Mouse (Mus musculus) forebrain, embryonic 13.5 days (tissue): ENCODE data around the gene Gmppb. TPM values are rescaled to one million over a fixed set of nuclear protein-coding genes. Genes with fewer than 3 reads are reported as not detected.
A peak's percentile ranks its signal among the peaks of the same experiment; 100 is the strongest.

Experiments
- ATAC-seq: fragments of 200-750 bp; cut with Nextera tagmentation; 2 replicates; pipeline ENCODE4 v1.8.0; 2017
- H3K27ac ChIP-seq: fragments of 300-500 bp; sonication (generic); 2 replicates; pipeline ENCODE4 v1.5.1; 2015; ENCODE audit warnings: inconsistent platforms, mild to moderate bottlenecking, moderate library complexity
- H3K27me3 ChIP-seq: fragments of 300-500 bp; sonication (generic); 2 replicates; pipeline ENCODE4 v1.6.1; 2015; ENCODE audit warnings: mild to moderate bottlenecking, inconsistent platforms
- H3K36me3 ChIP-seq: fragments of 300-500 bp; sonication (generic); 2 replicates; pipeline ENCODE4 v1.6.1; 2015; ENCODE audit warnings: mild to moderate bottlenecking, inconsistent platforms; ENCODE audit not compliant: poor library complexity, severe bottlenecking
- H3K4me1 ChIP-seq: fragments of 300-500 bp; sonication (generic); 2 replicates; pipeline ENCODE4 v1.6.1; 2015; ENCODE audit warnings: inconsistent platforms
- H3K4me2 ChIP-seq: fragments of 300-500 bp; sonication (generic); 2 replicates; pipeline ENCODE4 v1.6.1; 2015; ENCODE audit warnings: inconsistent platforms, mild to moderate bottlenecking, moderate library complexity
- H3K4me3 ChIP-seq: fragments of 300-500 bp; sonication (generic); 2 replicates; pipeline ENCODE4 v1.5.1; 2015; ENCODE audit warnings: mild to moderate bottlenecking, inconsistent platforms
- H3K9ac ChIP-seq: fragments of 300-500 bp; sonication (generic); 2 replicates; pipeline ENCODE4 v1.6.1; 2015; ENCODE audit warnings: mild to moderate bottlenecking, inconsistent platforms
- H3K9me3 ChIP-seq: fragments of 300-500 bp; sonication (generic); replicated peaks from 2 replicates; pipeline ENCODE4 v1.6.1; 2016; ENCODE audit warnings: inconsistent platforms
- WGBS: fragments of 180-500 bp; shearing (Covaris S2); methylation state at CpG from one replicate; pipeline ENCODE4 v1.1.7; 2015; 5-methylcytosine and 5-hydroxymethylcytosine counted together
- polyA plus RNA-seq: library from polyadenylated mRNA; unstranded; fragments of >200 nt; fragmentation: Nextera tagmentation; extraction: Ambion mirVana; gene quantifications from 2 replicates; pipeline ENCODE4 v1.2.1, GENCODE M21; 2015

Gene Gmppb
- polyA plus RNA-seq, 1 experiment from 2014 or later = 20.8 TPM

DNA sequence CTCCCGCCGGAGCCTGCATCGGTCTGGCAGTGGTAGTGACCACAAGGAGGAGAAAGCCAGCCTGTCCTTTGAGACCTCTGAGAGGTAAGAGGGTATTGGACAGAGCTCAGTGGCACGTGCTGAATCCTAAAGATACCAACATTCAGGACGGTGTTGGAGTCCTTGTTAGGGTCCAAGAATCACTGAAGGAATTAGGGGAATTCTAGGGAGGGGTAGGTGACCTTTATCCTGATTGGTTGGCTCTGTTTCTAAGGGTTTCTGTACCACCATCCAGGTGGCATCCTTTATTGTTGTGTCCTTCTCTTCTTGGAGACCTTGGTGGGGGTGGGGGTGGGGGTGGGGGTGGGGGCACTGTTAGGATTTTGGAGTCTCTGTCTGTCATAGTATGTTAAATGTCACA, 16.9 kb upstream of the Gmppb start:
- Histone ChIP-seq H3K27ac (no peak overlapping the region), H3K36me3 (peaks cover 57% of the 10 kb centered on the region)
- no peak for ATAC-seq

DNA sequence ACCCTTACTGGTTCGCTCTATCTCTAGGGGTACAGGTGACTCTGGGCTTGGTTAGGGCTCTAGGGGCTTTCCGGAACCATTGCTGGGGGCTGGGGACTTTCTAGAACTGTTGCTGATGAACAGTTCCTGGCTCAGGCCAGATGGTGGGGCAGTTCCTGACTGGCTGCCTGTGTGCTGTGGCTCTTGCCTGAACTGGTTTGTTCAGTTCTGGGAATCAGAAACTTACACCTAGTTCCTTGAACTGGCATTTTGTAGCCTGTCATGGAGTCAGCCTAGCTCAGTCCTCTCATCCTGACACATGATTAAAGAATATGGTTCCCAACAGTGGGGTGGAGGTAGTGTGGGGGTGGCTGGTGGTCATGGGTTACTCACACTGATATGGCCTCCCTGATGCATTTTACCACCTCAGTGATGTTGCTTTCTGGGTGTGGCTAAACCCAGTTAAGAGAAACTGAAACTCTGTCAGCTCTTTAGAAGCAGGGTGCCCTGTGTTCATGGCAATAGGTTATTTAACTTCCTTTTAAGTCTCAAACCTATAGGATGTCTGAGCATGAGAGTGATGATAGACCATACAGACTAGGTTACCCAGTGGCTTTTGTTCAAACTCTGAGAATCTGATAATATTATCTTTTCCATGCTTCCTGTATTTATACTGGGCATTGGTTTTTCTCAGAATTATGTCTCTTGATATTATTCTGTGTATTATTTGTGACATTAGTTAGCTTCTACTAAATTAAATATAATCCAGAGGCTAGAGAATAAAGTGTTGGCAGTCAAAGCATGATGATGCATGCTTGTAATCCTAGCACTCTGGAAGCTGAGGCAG, 13.5 kb upstream of the Gmppb start:
- H3K36me3 ChIP-seq = peaks cover 62% of the 10 kb centered on the region
- no peaks in the 10 kb centered on the region for H3K9me3 ChIP-seq
- ATAC-seq = no peak
- no peak overlapping the region for H3K9ac ChIP-seq
- no peak overlapping the region for H3K4me2 ChIP-seq
- H3K27ac ChIP-seq = no peak overlapping the region
- H3K27me3 ChIP-seq = no peaks in the 10 kb centered on the region
- no peaks in the 10 kb centered on the region for H3K4me1 ChIP-seq
- H3K4me3 ChIP-seq = no peak overlapping the region
- WGBS = 91% methylated on average over 2 of the region's 2 CpGs

More for the DNA sequence above, 16.9 kb upstream of the Gmppb start:
- H3K9me3 ChIP-seq = no peaks in the 10 kb centered on the region
- H3K4me2 ChIP-seq = no peak overlapping the region
- no peaks in the 10 kb centered on the region for H3K4me1 ChIP-seq
- 94% methylated on average over 5 of the region's 5 CpGs for whole genome bisulfite sequencing
- no peak overlapping the region for H3K9ac ChIP-seq
- H3K27me3 ChIP-seq = no peaks in the 10 kb centered on the region
- no peak overlapping the region for H3K4me3 ChIP-seq

DNA sequence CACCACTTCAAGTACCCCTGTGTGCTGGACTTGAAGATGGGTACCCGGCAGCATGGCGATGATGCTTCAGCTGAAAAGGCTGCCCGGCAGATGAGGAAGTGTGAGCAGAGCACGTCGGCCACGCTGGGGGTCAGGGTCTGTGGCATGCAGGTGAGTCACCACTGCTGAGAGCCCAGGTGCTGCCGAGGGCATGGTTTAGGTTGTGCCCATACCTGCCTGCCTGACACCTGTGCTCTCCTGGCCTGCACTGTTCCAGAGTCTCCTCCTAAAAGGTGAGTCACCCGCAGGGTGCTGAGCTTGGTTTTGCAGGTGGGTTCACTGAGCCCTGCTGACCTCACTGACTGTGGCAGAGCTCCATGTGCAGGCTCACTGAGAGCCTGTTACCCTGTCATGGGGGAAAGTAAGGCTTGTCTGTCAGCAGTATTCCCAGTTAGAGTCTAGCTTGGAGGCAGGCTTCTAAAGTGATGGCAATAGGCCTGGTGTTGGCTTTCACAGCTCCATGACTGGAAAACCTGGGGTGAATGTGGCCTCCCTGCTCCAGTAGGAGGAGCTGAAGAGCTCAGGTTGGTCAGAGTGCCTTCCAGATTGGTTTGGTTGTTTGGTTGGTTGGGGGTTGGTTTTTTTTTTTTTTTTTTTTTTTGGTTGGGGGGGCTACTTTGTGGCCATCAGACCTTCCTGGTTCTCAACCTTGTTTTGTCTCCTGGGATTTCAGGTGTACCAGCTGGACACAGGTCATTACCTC, 4.1 kb upstream of the Gmppb start:
- no peak overlapping the region for H3K27ac ChIP-seq
- H3K27me3 ChIP-seq = no peaks in the 10 kb centered on the region
- no peak overlapping the region for H3K4me2 ChIP-seq
- 97% methylated on average over 8 of the region's 8 CpGs for WGBS
- no peak for ATAC-seq
- no peak overlapping the region for H3K9ac ChIP-seq
- no peak overlapping the region for H3K4me3 ChIP-seq
- H3K4me1 ChIP-seq = peaks cover 18% of the 10 kb centered on the region
- H3K36me3 ChIP-seq = peaks cover 67% of the 10 kb centered on the region
- H3K9me3 ChIP-seq = no peaks in the 10 kb centered on the region

- peaks cover 67% of the 10 kb centered on the region for H3K36me3 ChIP-seq
- H3K4me3 ChIP-seq = no peak overlapping the region
- no peak overlapping the region for H3K4me2 ChIP-seq
- H3K9me3 ChIP-seq = no peaks in the 10 kb centered on the region
- no peak overlapping the region for H3K9ac ChIP-seq
- no peaks in the 10 kb centered on the region for H3K27me3 ChIP-seq
- 94% methylated on average over 4 of the region's 4 CpGs for WGBS
- peaks cover 21% of the 10 kb centered on the region for H3K4me1 ChIP-seq
- ATAC-seq = no peak
- H3K27ac ChIP-seq = no peak overlapping the region
Measured at GRCm38 (mm10) chr9:108046582-108046981, 2.5 kb upstream of the Gmppb start.

DNA sequence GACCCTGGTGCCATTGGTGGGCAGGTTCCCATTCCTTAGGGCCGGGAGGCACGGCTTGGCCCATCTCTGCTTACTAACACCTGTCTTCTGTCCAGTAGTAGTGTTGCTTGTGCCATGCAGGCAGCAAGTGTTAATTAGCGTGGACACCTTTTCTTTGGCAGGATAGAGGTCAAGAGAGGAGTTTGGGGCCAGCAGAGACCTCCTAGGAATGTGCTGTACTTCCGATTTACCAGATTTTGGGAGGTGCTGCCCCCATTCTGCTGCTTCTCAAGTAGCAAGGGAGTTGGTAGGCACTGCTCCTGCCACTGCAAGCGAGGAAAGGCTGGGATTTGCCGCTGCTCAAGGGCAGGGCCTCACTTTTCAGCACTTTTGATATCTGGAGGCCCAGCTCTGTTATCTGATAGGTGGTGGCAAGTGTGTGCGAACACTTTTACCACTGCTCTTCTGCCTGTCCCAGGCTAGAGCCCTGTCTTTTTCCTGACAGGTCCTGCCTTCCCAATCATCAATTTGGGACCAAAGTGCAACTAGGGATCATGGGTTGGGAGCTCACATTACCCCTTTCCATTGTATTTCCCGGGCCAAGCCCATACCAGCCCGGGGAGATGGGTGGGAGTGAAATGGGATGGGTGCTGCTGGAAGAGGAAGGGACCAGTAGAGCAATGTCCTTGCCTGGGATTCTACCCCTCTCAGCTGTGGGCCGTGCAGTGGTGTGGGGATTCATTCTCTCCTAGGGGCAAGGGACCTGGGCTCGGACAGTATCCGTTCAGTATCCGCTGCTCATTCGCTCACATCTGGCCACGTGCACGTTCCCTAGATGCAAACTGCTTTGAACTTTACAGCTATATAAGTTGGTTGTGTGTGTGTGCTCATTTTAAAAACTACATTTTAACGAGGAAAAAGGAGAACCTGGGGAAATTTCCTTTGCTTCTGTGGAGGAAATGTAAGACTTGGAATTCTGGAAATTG, 1.2 kb upstream of the Gmppb start:
- Histone ChIP-seq H3K27me3 (no peaks in the 10 kb centered on the region), H3K4me3 (peak overlapping the region; percentile 74), H3K9me3 (no peaks in the 10 kb centered on the region), H3K4me2 (peak overlapping the region; percentile 93), H3K36me3 (peaks cover 60% of the 10 kb centered on the region), H3K9ac (peak overlapping the region; percentile 79), H3K4me1 (peaks cover 24% of the 10 kb centered on the region), H3K27ac (peak overlapping the region; percentile 61)
- no peak for ATAC-seq
- WGBS = 48% methylated on average over 17 of the region's 17 CpGs

- no peaks in the 10 kb centered on the region for H3K9me3 ChIP-seq
- H3K27ac ChIP-seq = peak overlapping the region; percentile 61
- peak overlapping the region; percentile 93 for H3K4me2 ChIP-seq
- peaks cover 30% of the 10 kb centered on the region for H3K4me1 ChIP-seq
- H3K9ac ChIP-seq = peak overlapping the region; percentile 79
- 1% methylated on average over 19 of the region's 19 CpGs for WGBS
- no peaks in the 10 kb centered on the region for H3K27me3 ChIP-seq
- H3K36me3 ChIP-seq = peaks cover 54% of the 10 kb centered on the region
- ATAC-seq = peak; percentile 52
- H3K4me3 ChIP-seq = peak overlapping the region; percentile 74
Measured at GRCm38 (mm10) chr9:108048566-108048955, 481 bp upstream of the Gmppb start.

DNA sequence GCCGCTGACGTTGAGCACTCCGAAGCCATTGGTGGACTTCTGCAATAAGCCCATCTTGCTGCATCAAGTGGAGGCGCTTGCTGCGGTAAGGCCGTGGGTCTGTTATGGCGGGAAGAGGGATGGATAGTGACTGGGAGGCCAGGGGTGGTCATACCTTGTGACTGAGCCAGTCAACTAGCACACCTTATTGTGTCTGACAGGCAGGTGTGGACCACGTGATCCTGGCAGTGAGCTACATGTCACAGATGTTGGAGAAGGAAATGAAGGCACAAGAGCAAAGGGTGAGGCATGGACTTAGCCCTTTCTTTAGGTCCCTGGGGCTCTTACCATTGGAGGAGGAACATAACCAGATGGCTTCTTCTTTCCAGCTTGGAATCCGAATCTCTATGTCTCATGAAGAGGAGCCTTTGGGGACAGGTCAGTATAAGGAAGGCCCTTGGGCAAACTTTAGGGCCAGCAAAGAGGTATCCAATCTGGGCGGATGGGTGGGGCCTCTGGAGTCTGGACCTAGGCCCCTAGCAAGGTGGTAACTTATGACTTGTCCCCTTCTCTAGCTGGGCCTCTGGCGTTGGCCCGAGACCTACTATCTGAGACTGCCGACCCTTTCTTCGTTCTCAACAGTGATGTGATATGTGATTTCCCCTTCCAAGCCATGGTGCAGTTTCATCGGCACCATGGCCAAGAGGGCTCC, 664 bp downstream of the Gmppb start:
- Histone ChIP-seq H3K4me1 (peaks cover 30% of the 10 kb centered on the region), H3K9me3 (no peaks in the 10 kb centered on the region), H3K27ac (peak overlapping the region; percentile 51), H3K4me3 (peak overlapping the region; percentile 74), H3K4me2 (peak overlapping the region; percentile 93), H3K27me3 (no peaks in the 10 kb centered on the region), H3K9ac (peak overlapping the region; percentile 79), H3K36me3 (peaks cover 61% of the 10 kb centered on the region)
- WGBS = 45% methylated on average over 15 of the region's 15 CpGs
- ATAC-seq = peak; percentile 7

GRCm38 (mm10) chr9:108051184-108051930, 2.3 kb downstream of the Gmppb start:
- Histone ChIP-seq H3K36me3 (peaks cover 61% of the 10 kb centered on the region), H3K27ac (no peak overlapping the region), H3K9me3 (no peaks in the 10 kb centered on the region), H3K9ac (no peak overlapping the region), H3K4me1 (peaks cover 30% of the 10 kb centered on the region), H3K4me3 (no peak overlapping the region), H3K27me3 (no peaks in the 10 kb centered on the region), H3K4me2 (no peak overlapping the region)
- 94% methylated on average over 15 of the region's 15 CpGs for WGBS
- ATAC-seq = no peak

DNA sequence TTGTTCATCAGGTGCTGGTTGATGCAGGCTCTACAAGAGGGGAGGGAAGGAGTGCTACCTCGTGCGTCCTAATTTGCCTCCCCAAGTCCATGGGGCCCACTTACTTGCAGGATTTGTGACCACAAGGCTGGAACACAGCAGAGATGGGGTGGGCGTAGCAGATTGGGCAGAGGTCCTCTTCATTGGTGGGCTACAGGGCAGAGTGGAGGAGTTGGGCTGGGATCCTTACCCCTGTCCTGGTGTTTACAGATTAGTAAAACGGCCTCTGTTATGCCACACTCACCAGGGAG, 2.8 kb downstream of the Gmppb start:
- peaks cover 61% of the 10 kb centered on the region for H3K36me3 ChIP-seq
- WGBS = 83% methylated on average over 4 of the region's 4 CpGs
- no peaks in the 10 kb centered on the region for H3K27me3 ChIP-seq
- no peaks in the 10 kb centered on the region for H3K9me3 ChIP-seq
- no peak overlapping the region for H3K4me3 ChIP-seq
- peaks cover 30% of the 10 kb centered on the region for H3K4me1 ChIP-seq
- no peak overlapping the region for H3K4me2 ChIP-seq
- H3K9ac ChIP-seq = no peak overlapping the region
- no peak overlapping the region for H3K27ac ChIP-seq
- ATAC-seq = no peak

GRCm38 (mm10) chr9:108052411-108052810, 3.4 kb downstream of the Gmppb start:
- WGBS = 75% methylated on average over 7 of the region's 7 CpGs
- Histone ChIP-seq H3K36me3 (peaks cover 61% of the 10 kb centered on the region), H3K4me3 (no peak overlapping the region), H3K27ac (no peak overlapping the region), H3K4me1 (peaks cover 30% of the 10 kb centered on the region), H3K4me2 (no peak overlapping the region), H3K27me3 (no peaks in the 10 kb centered on the region), H3K9ac (no peak overlapping the region), H3K9me3 (no peaks in the 10 kb centered on the region)
- ATAC-seq = no peak
